Mouse (Mus musculus): ENCODE measurements around the gene Mocs2. TPM values are rescaled to one million over a fixed set of nuclear protein-coding genes. Genes with fewer than 3 reads are reported as not detected.

Mocs2 gene
- total and polyA plus RNA-seq, 3 experiments: 29.4 to 38.1 (median 34.9) TPM

DNA sequence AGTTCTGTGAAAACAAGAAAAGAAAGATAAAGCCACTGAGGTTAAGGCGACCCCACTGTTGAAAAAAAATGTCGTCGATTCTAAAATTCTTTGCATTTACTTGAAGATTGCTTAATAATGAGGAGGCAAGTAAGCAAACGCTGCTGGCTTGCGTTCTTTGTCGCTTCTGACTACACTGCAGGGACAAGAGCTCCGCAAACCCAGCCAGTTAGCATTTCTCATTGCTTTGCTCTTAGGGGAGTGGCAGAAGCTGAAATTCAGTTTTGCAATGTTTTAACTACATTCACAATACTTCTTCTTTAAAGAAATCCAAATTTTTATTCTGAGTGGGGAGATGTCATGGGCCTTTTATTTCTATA, 38.2 kb downstream of the Mocs2 start:
- Histone ChIP-seq H3K4me1 (ENCODE audit: control insufficient read depth in 1 of 2, insufficient read depth in 2 of 2) (no peaks in the 10 kb centered on the region), H3K9me3 (replicated peaks; ENCODE audit: low read length) (no peaks in the 10 kb centered on the region), H3K79me2 (replicated peaks; ENCODE audit: control insufficient read depth, extremely low read depth, insufficient read depth, poor library complexity, severe bottlenecking) (no peaks in the 10 kb centered on the region), H3K4me2 (ENCODE audit: insufficient read depth, low read depth, poor library complexity, severe bottlenecking) (no peak overlapping the region), H3K27me3 (replicated peaks) (no peaks in the 10 kb centered on the region), H3K4me3 (replicated peaks in 1 of 3; ENCODE audit: low read depth in 2 of 3, low read length in 2 of 3, poor library complexity in 1 of 3) (no peak overlapping the region), H3K9ac (ENCODE audit: insufficient read depth, low read depth) (no peak overlapping the region), H3K36me3 (replicated peaks in 1 of 2; ENCODE audit: control insufficient read depth in 1 of 2, insufficient read depth in 1 of 2, low read length in 1 of 2) (no peaks in the 10 kb centered on the region), H3K27ac (ENCODE audit: insufficient read depth, low read depth) (no peak overlapping the region)
- no peak for TF ChIP-seq BHLHE40 (IDR thresholded peaks at IDR 0.05; ENCODE audit: low read depth, low read length)
- no peak for TF ChIP-seq ZKSCAN1 (IDR thresholded peaks at IDR 0.05; ENCODE audit: borderline replicate concordance, low read depth, low read length)
- TF ChIP-seq CHD2 (IDR thresholded peaks at IDR 0.05; ENCODE audit: low read length): no peak
- no peak for TF ChIP-seq JUND (conservative IDR thresholded peaks at IDR 0.05; ENCODE audit: low read depth, low read length)
- no peak for TF ChIP-seq E2F4 (IDR thresholded peaks at IDR 0.05; ENCODE audit: insufficient replicate concordance, low read depth, low read length)
- TF ChIP-seq POLR2A (IDR thresholded peaks at IDR 0.05; ENCODE audit: low read depth, low read length): no peak
- TF ChIP-seq CTCF (conservative IDR thresholded peaks at IDR 0.05 in 1 of 2, IDR thresholded peaks at IDR 0.05 in 1 of 2; ENCODE audit: low read depth in 2 of 2, low read length in 2 of 2): no peak
- TF ChIP-seq JUN (IDR thresholded peaks at IDR 0.05; ENCODE audit: insufficient read depth, low read depth, low read length): no peak
- no peak for TF ChIP-seq SMC3 (IDR thresholded peaks at IDR 0.05; ENCODE audit: low read depth, low read length)
- no peak for TF ChIP-seq POLR2AphosphoS2 (IDR thresholded peaks at IDR 0.05; ENCODE audit: low read depth, low read length)
- TF ChIP-seq SIN3A (IDR thresholded peaks at IDR 0.05; ENCODE audit: low read length): no peak
- no peak for TF ChIP-seq RCOR1 (conservative IDR thresholded peaks at IDR 0.05; ENCODE audit: low read depth, low read length)
- no peak for TF ChIP-seq ZMIZ1 (IDR thresholded peaks at IDR 0.05; ENCODE audit: low read depth, low read length)
- TF ChIP-seq MAX (IDR thresholded peaks at IDR 0.05; ENCODE audit: low read length): no peak
- TF ChIP-seq HCFC1 (IDR thresholded peaks at IDR 0.05; ENCODE audit: low read depth, low read length): no peak
- TF ChIP-seq ELF1 (IDR thresholded peaks at IDR 0.05; ENCODE audit: low read depth, low read length): no peak
- dilution Hi-C loops (cut with MboI; ENCODE audit: extremely low pct_ligation_motif_present, extremely low pct_unique_long_range_greater_than_20kb, low sequenced_read_pairs) (no loop called here), in situ Hi-C loops (cut with MboI; ENCODE audit: low pct_ligation_motif_present, low pct_unique_long_range_greater_than_20kb, low sequenced_read_pairs) (no loop called here)
- DNase-seq (ENCODE audit: extremely low read depth): no peak

DNA sequence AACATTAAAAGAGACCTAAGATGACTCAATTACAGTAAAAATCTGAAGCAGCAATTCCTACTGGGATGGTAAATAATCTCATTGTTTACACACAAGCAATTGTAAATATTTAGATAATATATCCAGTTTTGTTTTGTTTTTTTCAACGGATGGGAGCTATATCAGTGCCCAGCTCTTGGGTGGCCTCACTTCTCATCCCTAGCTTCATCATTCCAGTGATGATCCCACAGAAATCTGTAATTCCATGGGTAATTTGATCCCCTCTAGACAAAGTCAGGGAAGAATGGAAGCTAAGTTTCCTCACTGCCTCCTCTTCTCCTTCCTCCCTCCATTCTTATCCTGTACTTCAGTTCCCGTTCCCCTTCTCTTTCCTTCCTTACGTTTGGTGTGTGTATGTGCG, 39.5 kb downstream of the Mocs2 start:
- in situ Hi-C loops (cut with MboI; ENCODE audit: low pct_ligation_motif_present, low pct_unique_long_range_greater_than_20kb, low sequenced_read_pairs): no loop called here
- Histone ChIP-seq H3K4me3 (replicated peaks in 1 of 3; ENCODE audit: low read depth in 2 of 3, low read length in 2 of 3, poor library complexity in 1 of 3) (no peak overlapping the region), H3K79me2 (replicated peaks; ENCODE audit: control insufficient read depth, extremely low read depth, insufficient read depth, poor library complexity, severe bottlenecking) (no peaks in the 10 kb centered on the region), H3K36me3 (replicated peaks in 1 of 2; ENCODE audit: control insufficient read depth in 1 of 2, insufficient read depth in 1 of 2, low read length in 1 of 2) (no peaks in the 10 kb centered on the region), H3K27ac (ENCODE audit: insufficient read depth, low read depth) (no peak overlapping the region), H3K27me3 (replicated peaks) (no peaks in the 10 kb centered on the region), H3K4me1 (ENCODE audit: control insufficient read depth in 1 of 2, insufficient read depth in 2 of 2) (no peaks in the 10 kb centered on the region), H3K9me3 (replicated peaks; ENCODE audit: low read length) (no peaks in the 10 kb centered on the region), H3K9ac (ENCODE audit: insufficient read depth, low read depth) (no peak overlapping the region), H3K4me2 (ENCODE audit: insufficient read depth, low read depth, poor library complexity, severe bottlenecking) (no peak overlapping the region)
- TF ChIP-seq EP300 (IDR thresholded peaks at IDR 0.05; ENCODE audit: low read length) (no peak), ELF1 (IDR thresholded peaks at IDR 0.05; ENCODE audit: low read depth, low read length) (no peak), NRF1 (IDR thresholded peaks at IDR 0.05; ENCODE audit: low read depth, low read length) (no peak), HCFC1 (IDR thresholded peaks at IDR 0.05; ENCODE audit: low read depth, low read length) (no peak)
- DNase-seq (ENCODE audit: extremely low read depth): no peak
- dilution Hi-C loops (cut with MboI; ENCODE audit: extremely low pct_ligation_motif_present, extremely low pct_unique_long_range_greater_than_20kb, low sequenced_read_pairs): no loop called here

Measured in CH12.LX (cell line).